In genomic region chr9:117566293-117566692, GRCm38 (mm10) we compare ENCODE assay signal across 15 mouse cellular contexts.
DNase-seq lines count a peak whose midpoint lies in the region; ATAC-seq lines count a peak whose summit lies in the region.
"Had no signal": no experiment of that assay in that cellular context is flagged by ENCODE, and none has a peak within 500 bp of the region (broad histone marks: within the 10 kb centered on the region; RNA-seq: fewer than 3 reads in every experiment).

No protein-coding gene starts in this region.

- H3K36me3 ChIP-seq in embryonic facial prominence, embryonic 10.5 days (replicated peaks), result no peaks in the 10 kb centered on the region
- no peaks in the 10 kb centered on the region for H3K36me3 ChIP-seq in limb, embryonic 13.5 days
- H3K36me3 ChIP-seq: embryonic facial prominence, embryonic 15.5 days; heart, embryonic 15.5 days had no signal

- H3K27me3 ChIP-seq in embryonic facial prominence, embryonic 10.5 days (replicated peaks; ENCODE audit: low read depth, poor library complexity, severe bottlenecking), result no peaks in the 10 kb centered on the region
- H3K27me3 ChIP-seq in limb, embryonic 13.5 days, result no peaks in the 10 kb centered on the region
- H3K27me3 ChIP-seq: CH12.LX; embryonic facial prominence, embryonic 15.5 days; heart, embryonic 15.5 days; megakaryocyte, embryonic 14.5 days had no signal

- H3K9me3 ChIP-seq in embryonic facial prominence, embryonic 10.5 days, result no peaks in the 10 kb centered on the region
- H3K9me3 ChIP-seq in limb, embryonic 13.5 days, result no peaks in the 10 kb centered on the region
- H3K9me3 ChIP-seq: embryonic facial prominence, embryonic 15.5 days; heart, embryonic 15.5 days had no signal

- WGBS in embryonic facial prominence, embryonic 10.5 days, result 50% methylated on average over 10 of the region's 10 CpGs
- 44% methylated on average over 10 of the region's 10 CpGs for WGBS in limb, embryonic 13.5 days

- DNase-seq in heart, postnatal 10 days, result peak; percentile 3 to 6
- no peak for DNase-seq in heart, adult 8-10 months (ENCODE audit: low spot score)
- DNase-seq in embryonic facial prominence, embryonic 10.5 days (ENCODE audit: low spot score), result peak; percentile 42
- DNase-seq in gastrocnemius, postnatal 25 days, result peak; percentile 25
- no peak for DNase-seq in cerebellum, postnatal 4 days (ENCODE audit: low spot score in 2 of 2)
- no peak for DNase-seq in cerebellum, postnatal 10 days
- DNase-seq: cerebellum, adult 11 months; forebrain, postnatal 0 days had no signal

- intact Hi-C loops in heart, postnatal 10 days (cut with DNase I), result no loop called here

- no peak overlapping the region for H3K9ac ChIP-seq in limb, embryonic 13.5 days
- H3K9ac ChIP-seq: embryonic facial prominence, embryonic 15.5 days; forebrain, postnatal 0 days; heart, embryonic 15.5 days; liver, embryonic 14.5 days had no signal

- ATAC-seq in limb, embryonic 13.5 days (ENCODE audit: low FRiP score, low read depth), result peak; percentile 48; the same call in 1 of the 2 replicates
- ATAC-seq: forebrain, postnatal 0 days had no signal

- no peak overlapping the region for H3K4me3 ChIP-seq in embryonic facial prominence, embryonic 10.5 days
- H3K4me3 ChIP-seq in limb, embryonic 13.5 days, result no peak overlapping the region
- H3K4me3 ChIP-seq: embryonic facial prominence, embryonic 15.5 days; heart, embryonic 15.5 days; left cerebral cortex, adult 2 months; megakaryocyte, embryonic 14.5 days had no signal

- H3K4me1 ChIP-seq in embryonic facial prominence, embryonic 10.5 days, result peaks cover 8% of the 10 kb centered on the region; the same call in 1 of the 2 replicates
- H3K4me1 ChIP-seq in limb, embryonic 13.5 days, result peaks cover 13% of the 10 kb centered on the region
- H3K4me1 ChIP-seq: embryonic facial prominence, embryonic 15.5 days had no signal

- no peak overlapping the region for H3K4me2 ChIP-seq in limb, embryonic 13.5 days (replicated peaks)
- H3K4me2 ChIP-seq: embryonic facial prominence, embryonic 15.5 days; heart, embryonic 15.5 days had no signal

- H3K27ac ChIP-seq in embryonic facial prominence, embryonic 10.5 days (replicated peaks), result peak overlapping the region; percentile 44
- H3K27ac ChIP-seq in limb, embryonic 13.5 days, result no peak overlapping the region
- H3K27ac ChIP-seq: embryonic facial prominence, embryonic 15.5 days; heart, embryonic 15.5 days; left cerebral cortex, adult 2 months; liver, embryonic 14.5 days had no signal

Comparison
In these comparisons a context has a peak if more than half of its experiments do, and no peak if none do; other contexts are left out.
1. DNase-seq: peak in heart, postnatal 10 days (2 of 2), embryonic facial prominence, embryonic 10.5 days (single experiment) and gastrocnemius, postnatal 25 days (single experiment); none in heart, adult 8-10 months (single experiment), cerebellum, postnatal 4 days (0 of 2) and cerebellum, postnatal 10 days (0 of 2).